Mouse (Mus musculus): ENCODE data around the gene Bex1.

- TF ChIP-seq POLR2A (IDR thresholded peaks at IDR 0.05; ENCODE audit: extremely low read depth, insufficient read depth, low read length) (no peak), CTCF (IDR thresholded peaks at IDR 0.05; ENCODE audit: extremely low read depth, insufficient read depth, low read length) (no peak)
Measured at GRCm38 (mm10) chrX:136204406-136204805, 10.9 kb downstream of the Bex1 start.

Data from cortical plate, adult 2 months (tissue).